Mouse (Mus musculus): ENCODE data around the gene Mmrn2. TPM values are rescaled to one million over a fixed set of nuclear protein-coding genes. Genes with fewer than 3 reads are reported as not detected.
"Not testable (repeated sequence)": the region's sequence is repeated elsewhere in the genome, so short reads cannot be mapped to it uniquely, and the experiment has no call there.

Mmrn2 gene
- total RNA-seq, 1 experiment from 2014 or later, result not detected

DNA sequence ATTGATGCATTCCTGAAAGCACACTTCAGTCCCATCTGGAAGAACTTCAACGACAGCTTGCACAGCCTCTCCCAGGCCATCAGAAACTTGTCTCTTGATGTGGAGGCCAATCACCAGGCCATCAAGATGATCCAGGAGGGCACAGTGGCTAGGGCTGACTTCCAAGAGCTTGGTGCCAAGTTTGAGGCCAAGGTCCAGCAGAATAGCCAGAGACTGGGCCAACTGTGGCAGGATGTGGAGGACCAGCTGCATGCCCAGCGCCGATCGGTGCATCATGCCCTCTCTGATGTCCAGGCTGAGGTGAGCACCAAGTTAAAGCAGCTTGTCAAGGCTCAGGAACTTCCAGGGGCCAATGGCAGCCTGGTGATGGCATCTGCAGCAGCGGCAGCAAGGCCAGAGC, 22.6 kb downstream of the Mmrn2 start:
- no peak for ATAC-seq (ENCODE audit: extremely low read depth, insufficient number of reproducible peaks, low FRiP score, poor library complexity, severe bottlenecking)

GRCm38 (mm10) chr14:34398901-34399300, 23.6 kb downstream of the Mmrn2 start:
- no peak for ATAC-seq (ENCODE audit: extremely low read depth, insufficient number of reproducible peaks, low FRiP score, poor library complexity, severe bottlenecking)

DNA sequence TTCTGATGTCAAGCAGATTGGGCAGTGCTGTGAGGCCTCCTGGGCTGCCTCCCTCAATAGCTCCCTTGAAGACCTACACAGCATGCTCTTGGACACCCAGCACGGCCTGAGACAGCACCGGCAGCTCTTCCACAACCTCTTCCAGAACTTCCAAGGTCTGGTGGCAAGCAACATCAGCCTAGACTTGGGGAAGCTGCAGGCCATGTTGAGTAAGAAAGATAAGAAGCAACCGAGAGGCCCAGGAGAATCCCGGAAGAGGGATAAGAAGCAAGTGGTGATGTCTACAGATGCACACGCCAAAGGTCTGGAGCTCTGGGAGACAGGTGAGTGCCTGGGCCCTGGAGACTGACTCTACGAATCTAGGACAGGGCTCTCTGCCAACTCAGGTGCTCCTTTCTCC, 24.0 kb downstream of the Mmrn2 start:
- no peak for ATAC-seq (ENCODE audit: extremely low read depth, insufficient number of reproducible peaks, low FRiP score, poor library complexity, severe bottlenecking)

- ATAC-seq (ENCODE audit: extremely low read depth, insufficient number of reproducible peaks, low FRiP score, poor library complexity, severe bottlenecking), result no peak
Measured at GRCm38 (mm10) chr14:34400021-34400420, 24.8 kb downstream of the Mmrn2 start.

DNA sequence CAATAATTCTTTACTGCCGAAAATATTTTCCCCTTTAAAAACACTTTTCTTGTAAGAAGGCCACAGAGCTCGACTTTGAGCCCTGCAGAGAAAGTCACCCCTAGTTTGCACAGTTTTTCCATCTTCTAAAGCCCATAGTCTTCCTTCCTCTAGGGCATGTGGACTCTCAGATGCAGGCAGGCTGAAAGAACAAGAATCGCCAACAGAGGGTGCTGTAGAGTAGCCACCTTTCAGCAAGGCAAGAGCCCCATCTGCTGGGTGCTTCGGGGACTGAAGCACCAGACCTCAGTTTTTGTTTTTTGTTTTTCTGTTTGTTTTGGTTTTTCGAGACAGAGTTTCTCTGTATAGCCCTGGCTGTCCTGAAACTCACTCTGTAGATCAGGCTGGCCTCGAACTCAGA, 25.9 kb downstream of the Mmrn2 start:
- peak; percentile 83 for ATAC-seq (ENCODE audit: extremely low read depth, insufficient number of reproducible peaks, low FRiP score, poor library complexity, severe bottlenecking)

DNA sequence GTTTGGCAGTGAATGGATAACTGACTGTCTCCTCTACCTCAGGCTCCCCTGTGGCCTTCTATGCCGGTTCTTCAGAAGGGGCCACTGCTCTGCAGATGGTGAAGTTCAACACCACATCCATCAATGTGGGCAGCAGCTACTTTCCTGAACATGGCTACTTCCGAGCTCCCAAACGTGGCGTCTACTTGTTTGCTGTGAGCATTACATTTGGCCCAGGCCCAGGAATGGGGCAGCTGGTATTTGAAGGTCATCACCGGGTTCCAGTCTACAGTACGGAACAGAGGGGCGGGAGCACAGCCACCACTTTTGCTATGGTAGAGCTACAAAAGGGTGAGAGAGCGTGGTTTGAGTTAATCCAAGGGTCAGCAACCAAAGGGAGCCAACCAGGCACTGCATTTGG, 27.6 kb downstream of the Mmrn2 start:
- ATAC-seq (ENCODE audit: extremely low read depth, insufficient number of reproducible peaks, low FRiP score, poor library complexity, severe bottlenecking), result no peak

DNA sequence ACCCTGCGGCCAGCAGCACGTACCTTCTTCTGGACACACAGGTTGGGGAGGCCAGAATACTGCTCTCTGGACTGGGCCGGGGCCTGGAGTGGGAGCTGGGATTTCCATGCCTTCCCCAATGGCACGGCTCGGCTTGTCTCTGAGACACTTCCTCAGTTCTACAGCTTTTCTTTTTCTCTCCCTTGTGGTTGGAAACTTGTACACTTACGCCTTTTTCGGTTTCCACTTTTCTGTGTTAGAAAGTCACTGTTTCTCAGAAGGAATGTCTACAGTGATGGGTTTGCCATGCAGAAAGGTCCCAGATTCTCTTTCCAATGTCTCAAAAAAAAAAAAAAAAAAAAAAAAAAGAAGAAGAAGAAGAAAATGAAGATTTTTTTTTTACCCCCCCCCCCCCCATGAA, 28.2 kb downstream of the Mmrn2 start:
- no peak for ATAC-seq (ENCODE audit: extremely low read depth, insufficient number of reproducible peaks, low FRiP score, poor library complexity, severe bottlenecking)

- ATAC-seq (ENCODE audit: extremely low read depth, insufficient number of reproducible peaks, low FRiP score, poor library complexity, severe bottlenecking), result no peak
Measured at GRCm38 (mm10) chr14:34410716-34411115, 35.5 kb downstream of the Mmrn2 start.

GRCm38 (mm10) chr14:34412164-34412896, 37.1 kb downstream of the Mmrn2 start:
- no peak for ATAC-seq (ENCODE audit: extremely low read depth, insufficient number of reproducible peaks, low FRiP score, poor library complexity, severe bottlenecking)

DNA sequence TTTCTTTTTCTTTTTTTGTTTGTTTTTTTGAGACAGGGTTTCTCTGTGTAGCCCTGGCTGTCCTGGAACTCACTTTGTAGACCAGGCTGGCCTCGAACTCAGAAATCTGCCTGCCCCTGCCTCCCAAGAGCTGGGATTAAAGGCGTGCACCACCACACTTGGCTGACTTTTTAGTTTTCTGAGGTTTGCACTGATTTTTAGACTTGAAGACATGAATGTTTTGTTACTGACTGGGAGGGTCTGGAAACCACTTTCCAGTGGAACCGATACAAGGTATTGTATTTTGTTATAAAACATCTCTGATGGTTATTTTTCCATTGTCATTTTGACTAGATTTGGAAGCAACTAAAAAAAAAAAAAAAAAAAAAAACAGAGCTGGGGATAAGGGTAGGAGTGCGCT, 41.7 kb downstream of the Mmrn2 start:
- not testable (repeated sequence) for ATAC-seq (ENCODE audit: extremely low read depth, insufficient number of reproducible peaks, low FRiP score, poor library complexity, severe bottlenecking)

GRCm38 (mm10) chr14:34417501-34417900, 42.2 kb downstream of the Mmrn2 start:
- no peak for ATAC-seq (ENCODE audit: extremely low read depth, insufficient number of reproducible peaks, low FRiP score, poor library complexity, severe bottlenecking)

GRCm38 (mm10) chr14:34421078-34421477, 45.8 kb downstream of the Mmrn2 start:
- ATAC-seq (ENCODE audit: extremely low read depth, insufficient number of reproducible peaks, low FRiP score, poor library complexity, severe bottlenecking), result no peak

GRCm38 (mm10) chr14:34428274-34428673, 53.0 kb downstream of the Mmrn2 start:
- ATAC-seq (ENCODE audit: extremely low read depth, insufficient number of reproducible peaks, low FRiP score, poor library complexity, severe bottlenecking), result no peak

GRCm38 (mm10) chr14:34429069-34429468, 53.8 kb downstream of the Mmrn2 start:
- no peak for ATAC-seq (ENCODE audit: extremely low read depth, insufficient number of reproducible peaks, low FRiP score, poor library complexity, severe bottlenecking)

- ATAC-seq (ENCODE audit: extremely low read depth, insufficient number of reproducible peaks, low FRiP score, poor library complexity, severe bottlenecking), result no peak
Measured at GRCm38 (mm10) chr14:34440526-34441066, 65.3 kb downstream of the Mmrn2 start.

GRCm38 (mm10) chr14:34442531-34442930, 67.3 kb downstream of the Mmrn2 start:
- no peak for ATAC-seq (ENCODE audit: extremely low read depth, insufficient number of reproducible peaks, low FRiP score, poor library complexity, severe bottlenecking)

- ATAC-seq (ENCODE audit: extremely low read depth, insufficient number of reproducible peaks, low FRiP score, poor library complexity, severe bottlenecking), result no peak
Measured at GRCm38 (mm10) chr14:34444368-34444767, 69.1 kb downstream of the Mmrn2 start.

DNA sequence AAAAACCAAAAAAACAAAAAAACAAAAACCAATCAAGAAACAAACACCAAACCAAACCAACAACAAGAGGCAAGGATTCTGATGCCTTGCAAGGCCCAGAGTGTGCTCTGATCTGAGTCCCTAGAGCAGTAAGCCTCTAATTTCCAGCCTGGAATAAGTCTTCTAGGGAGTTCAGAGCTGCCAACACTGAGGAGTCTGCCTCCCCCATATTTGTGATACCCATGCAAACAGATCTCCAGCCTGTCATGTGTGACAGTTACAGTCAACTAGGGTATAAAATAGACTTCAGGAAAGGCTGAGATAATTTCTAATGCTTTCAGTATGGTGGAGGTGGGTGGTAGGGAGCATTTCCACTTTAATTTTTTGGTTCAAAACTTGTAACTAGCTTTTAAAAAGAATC, 69.7 kb downstream of the Mmrn2 start:
- ATAC-seq (ENCODE audit: extremely low read depth, insufficient number of reproducible peaks, low FRiP score, poor library complexity, severe bottlenecking), result no peak

- ATAC-seq (ENCODE audit: extremely low read depth, insufficient number of reproducible peaks, low FRiP score, poor library complexity, severe bottlenecking), result no peak
Measured at GRCm38 (mm10) chr14:34445348-34445747, 70.1 kb downstream of the Mmrn2 start.

- ATAC-seq (ENCODE audit: extremely low read depth, insufficient number of reproducible peaks, low FRiP score, poor library complexity, severe bottlenecking), result no peak
Measured at GRCm38 (mm10) chr14:34446624-34447023, 71.4 kb downstream of the Mmrn2 start.

GRCm38 (mm10) chr14:34447659-34448058, 72.4 kb downstream of the Mmrn2 start:
- no peak for ATAC-seq (ENCODE audit: extremely low read depth, insufficient number of reproducible peaks, low FRiP score, poor library complexity, severe bottlenecking)

Data from neutrophil, adult 5-6 weeks (primary cell).